Mouse (Mus musculus): ENCODE data around the gene Clip1.

GRCm38 (mm10) chr5:123696961-123697360 is 12.5 kb upstream of the Clip1 start:
- TF ChIP-seq CTCF (conservative IDR thresholded peaks at IDR 0.05; ENCODE audit: low read length) (no peak), POU5F1 (IDR thresholded peaks at IDR 0.05; ENCODE audit: borderline replicate concordance, low read length) (no peak), NANOG (IDR thresholded peaks at IDR 0.05; ENCODE audit: borderline replicate concordance, low read length) (no peak)

Measured in E14TG2a.4 (cell line).